Mouse (Mus musculus): ENCODE data around the gene Diexf.

The Diexf gene

DNA sequence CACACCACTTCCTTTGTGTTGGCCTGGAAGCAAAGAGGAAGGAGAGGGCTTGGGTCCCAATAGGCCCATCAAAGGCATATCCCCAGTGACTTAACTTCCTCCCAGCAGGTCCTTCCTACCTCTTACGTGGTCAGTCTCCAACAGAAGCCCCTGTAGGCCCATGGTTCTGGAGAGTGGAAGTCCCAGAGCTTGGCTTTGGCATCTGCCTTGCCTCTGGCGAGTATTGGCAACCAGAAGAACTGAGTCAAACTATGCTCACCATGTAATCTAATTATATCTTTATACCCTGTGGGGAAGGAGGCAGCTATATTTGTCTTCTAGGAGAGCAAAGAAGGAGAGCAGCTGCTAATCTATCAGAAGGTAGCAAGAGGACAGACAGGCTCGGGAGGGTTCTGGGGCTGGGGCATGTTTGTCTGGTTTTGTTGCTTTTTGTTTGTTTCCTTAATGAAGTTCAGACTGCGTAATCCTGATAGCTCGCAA is 44.5 kb downstream of the Diexf start:
- no peak for DNase-seq

DNA sequence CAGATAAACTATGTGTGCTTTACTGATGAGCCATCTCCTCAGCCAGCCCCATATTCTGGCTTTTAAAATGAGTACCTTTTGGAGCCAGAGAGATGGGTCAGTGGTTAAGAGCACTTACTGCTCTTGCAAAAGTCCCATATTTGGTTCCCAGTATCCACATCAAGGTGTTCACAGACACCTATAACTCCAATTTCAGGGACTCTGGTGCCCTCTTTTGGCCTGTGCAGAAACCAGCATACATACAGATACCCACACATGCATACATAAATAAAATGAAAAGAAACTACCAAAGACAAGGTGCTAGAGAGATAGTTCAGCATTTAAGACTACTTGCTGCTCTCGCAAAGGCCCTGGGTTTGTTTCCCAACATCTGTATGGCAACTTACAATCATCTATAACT is 46.1 kb downstream of the Diexf start:
- no peak for DNase-seq

DNA sequence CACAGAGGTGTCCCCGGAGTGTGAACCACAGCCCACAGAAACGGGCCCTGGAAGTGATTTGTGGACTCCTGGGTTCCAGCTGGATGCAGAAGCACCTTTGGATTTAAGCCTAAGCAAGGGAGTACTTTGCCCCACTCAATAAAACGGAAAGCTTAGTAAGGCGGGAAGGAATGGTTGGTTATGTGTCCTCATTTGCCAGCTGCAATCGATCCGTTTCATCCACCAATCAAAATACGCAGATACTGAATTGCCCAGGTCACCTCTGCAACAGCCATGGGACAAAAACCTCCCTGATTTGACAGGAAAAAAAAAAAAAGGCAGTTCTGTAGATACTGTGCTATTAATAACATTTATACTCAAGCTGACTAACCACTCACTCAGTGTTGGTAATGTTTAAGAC is 47.0 kb downstream of the Diexf start:
- DNase-seq = no peak

DNA sequence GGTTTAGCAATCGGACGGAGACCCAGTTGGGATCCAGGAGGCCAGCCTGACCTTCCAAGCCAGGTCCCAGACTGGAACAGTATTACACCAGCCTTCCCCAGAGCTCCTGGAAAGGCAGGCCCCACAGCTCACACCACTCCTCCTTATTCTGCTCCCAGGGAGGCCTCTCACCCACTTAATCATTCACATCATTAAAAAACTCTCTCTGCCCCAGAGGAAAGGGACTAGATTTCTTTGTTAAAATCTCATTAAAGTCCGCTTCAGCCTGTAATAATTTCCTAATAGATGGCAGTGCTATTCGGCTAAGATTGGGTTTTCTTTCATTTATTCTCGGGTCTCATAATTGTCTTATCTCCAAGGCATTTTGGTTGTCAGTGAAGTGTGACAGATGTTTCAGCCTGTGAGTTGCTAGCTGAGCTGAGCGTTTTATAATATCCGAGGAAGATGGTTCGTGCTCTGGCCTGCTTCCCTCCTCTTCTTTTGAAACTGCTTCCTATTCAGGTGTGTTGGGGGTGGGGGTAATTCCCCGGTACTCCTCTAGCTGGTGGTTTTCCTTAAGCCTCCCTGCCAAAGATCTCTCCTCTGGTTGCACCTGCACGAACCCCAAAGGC is 47.7 kb downstream of the Diexf start:
- DNase-seq = no peak

DNA sequence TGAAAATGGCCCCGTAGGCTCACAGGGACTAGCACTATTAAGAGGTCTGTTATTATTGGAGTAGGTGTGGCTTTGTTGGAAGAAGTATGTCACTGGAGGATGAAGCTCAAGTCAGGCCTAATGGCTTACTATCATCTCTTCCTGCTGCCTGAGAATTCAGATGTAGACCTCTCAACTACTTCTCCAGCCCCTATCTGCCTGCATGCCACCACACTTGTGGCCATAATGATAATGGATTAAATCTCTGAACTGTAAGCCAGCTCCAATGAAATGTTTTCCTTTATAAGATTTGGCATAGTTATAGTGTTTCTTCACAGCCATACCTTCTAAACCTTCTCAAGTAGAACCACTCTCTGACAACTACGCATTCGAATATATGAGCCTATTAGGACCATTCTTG is 67.5 kb downstream of the Diexf start:
- DNase-seq = no peak

DNA sequence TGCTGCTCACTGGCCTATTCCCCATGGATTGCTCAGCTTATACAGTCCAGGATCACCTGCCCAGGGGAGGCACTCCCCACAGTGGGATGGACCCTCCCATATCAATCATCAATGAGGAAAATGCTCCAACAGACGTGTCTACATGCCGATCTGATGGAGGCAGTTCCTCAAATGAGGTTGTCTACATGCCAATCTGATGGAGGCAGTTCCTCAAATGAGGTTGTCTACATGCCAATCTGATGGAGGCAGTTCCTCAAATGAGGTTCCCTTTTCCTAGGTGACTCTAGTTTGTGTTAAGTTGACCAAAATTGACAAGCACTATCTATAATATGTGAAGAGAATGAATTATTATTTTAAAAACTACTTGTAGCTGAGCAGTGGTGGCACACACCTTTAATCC is 69.9 kb downstream of the Diexf start:
- DNase-seq = peak; percentile 2 to 4

DNA sequence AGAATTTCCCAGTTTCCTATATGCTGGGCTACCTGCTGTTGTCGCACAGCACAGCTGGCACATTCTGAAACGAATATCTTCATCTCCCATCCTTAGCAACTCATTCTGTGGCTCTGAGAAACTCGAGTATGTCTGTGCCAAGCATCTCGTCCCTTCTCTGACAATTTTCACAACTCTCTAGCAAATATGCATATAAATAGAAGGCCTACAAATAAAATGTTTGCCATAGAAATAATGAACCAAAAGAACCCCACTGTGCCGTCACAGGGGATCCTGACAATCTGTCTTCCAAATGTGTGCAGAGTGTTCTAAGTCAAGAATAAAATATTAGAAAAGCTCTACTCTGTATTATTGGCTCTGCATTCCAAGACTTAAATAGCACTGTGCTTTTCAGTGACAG is 70.5 kb downstream of the Diexf start:
- DNase-seq = no peak

DNA sequence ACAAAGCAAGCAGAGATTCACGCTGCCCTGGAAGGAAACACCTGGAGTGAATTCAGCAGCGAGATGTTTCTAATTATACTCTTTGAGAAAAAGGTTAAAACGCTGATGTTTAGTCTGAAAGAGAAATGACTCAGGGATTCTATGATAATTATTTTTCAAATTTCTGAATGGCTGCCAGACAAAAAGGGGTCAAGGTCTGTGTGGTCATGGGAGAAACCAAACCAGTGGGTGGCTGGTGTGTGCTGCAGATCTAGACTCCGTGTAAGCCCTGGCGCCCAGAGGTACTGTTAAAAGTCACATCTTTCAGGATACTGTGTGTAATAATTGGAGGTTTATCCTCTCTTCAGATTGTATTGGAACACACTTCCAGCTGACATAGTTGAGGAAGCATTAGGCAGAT is 75.7 kb downstream of the Diexf start:
- DNase-seq = no peak

DNA sequence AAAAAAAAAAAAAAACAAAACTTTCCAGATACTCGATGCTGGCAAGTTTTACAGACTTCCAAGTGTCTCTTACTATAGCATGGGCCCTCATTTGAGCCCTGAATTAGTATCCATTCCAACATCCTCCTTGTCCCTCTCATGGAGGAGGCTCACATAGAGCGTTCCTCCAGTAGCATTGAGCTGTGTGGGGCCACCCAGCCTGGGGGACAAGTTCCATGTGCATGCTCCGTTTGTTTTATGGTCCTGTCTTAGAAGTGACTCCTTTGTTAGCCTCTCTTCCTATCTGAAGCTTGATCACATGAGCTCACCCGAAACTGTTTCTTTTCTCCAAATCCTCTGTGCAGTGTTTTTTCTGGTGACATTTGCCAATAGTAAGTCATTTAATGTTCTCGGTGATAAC is 77.0 kb downstream of the Diexf start:
- no peak for DNase-seq

DNA sequence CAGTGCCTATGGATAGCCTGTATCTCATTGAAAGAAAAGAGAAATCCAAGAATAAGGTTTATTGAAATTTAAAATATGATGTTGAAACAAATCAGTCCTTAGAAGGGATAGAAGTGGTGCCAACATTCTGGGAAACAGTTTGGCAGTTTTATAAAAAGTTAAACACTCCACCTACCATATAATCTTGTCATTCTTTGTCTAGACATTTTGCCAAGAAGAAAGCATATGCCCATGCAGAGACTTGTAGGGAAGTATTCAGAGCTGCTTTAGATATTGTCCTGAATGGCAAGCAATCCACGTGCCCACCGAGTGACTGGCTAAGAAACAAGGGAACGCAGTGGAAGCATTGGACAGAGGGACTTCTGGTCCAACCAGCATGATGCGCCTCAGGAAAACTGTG is 82.5 kb downstream of the Diexf start:
- no peak for DNase-seq

DNA sequence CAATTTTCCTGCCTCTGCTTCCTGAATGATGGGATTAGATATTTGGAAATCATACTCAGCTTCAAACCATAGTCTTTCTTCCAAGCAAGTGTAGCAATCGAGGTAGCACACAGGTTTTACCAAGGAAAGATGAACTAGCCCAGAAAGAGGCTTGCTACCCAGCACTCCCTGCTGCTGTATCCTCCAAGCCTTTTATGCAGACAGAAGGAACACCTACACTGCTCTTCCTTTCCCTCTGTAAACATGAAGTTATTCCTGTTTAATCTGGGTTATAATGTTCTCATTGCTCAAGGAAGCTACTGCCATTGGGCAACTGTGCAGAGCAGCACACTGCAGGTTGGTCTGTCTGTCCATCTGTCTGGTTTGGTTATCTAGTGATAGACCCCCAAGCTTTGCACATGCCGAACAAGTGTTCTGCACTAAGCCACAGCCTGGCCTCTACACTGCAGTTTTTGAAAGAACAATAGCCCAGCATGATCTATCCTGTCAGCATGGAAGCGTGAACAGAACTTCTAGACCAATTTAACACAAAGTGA is 87.2 kb downstream of the Diexf start:
- DNase-seq = no peak

Data from B cell, adult 2 months (primary cell).